Mouse (Mus musculus): ENCODE measurements around the gene Zc3hc1. TPM values are rescaled to one million over a fixed set of nuclear protein-coding genes. Genes with fewer than 3 reads are reported as not detected.
"Not testable (repeated sequence)": the region's sequence is repeated elsewhere in the genome, so short reads cannot be mapped to it uniquely, and the experiment has no call there.

Zc3hc1 gene
- polyA plus RNA-seq, 1 experiment = 17.1 TPM

DNA sequence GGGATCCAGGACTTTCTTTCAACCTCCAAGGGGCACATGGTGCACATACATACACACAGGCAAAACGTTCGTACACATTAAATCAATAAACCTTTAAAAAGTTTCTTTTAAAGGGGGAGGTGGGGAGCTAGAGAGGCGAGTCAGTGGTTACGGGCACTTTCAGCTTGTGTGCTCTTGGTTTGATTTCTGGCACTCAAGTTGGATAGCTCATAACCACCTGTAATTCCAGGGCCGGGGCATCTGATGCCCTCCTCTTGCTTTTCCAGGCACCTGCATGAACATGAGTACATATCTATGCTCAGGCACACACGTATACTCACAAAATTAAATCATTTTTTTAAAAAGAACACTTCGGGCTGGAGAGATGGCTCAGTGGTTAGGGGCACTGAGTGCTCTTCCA, 1.2 kb upstream of the Zc3hc1 start:
- TF ChIP-seq POLR2A (IDR thresholded peaks at IDR 0.05; ENCODE audit: borderline replicate concordance, control insufficient read depth, low read depth, low read length) (no peak), CTCF (IDR thresholded peaks at IDR 0.05; ENCODE audit: control insufficient read depth, insufficient read depth, low read length) (no peak)
- H3K4me3 ChIP-seq (replicated peaks; ENCODE audit: control insufficient read depth, low read depth, low read length) = no peak overlapping the region
- 89% methylated on average over 7 of the region's 7 CpGs for WGBS
- no peak overlapping the region for H3K27ac ChIP-seq (ENCODE audit: control insufficient read depth, insufficient read depth, low read depth, low read length, poor library complexity)
- no peaks in the 10 kb centered on the region; the same call in 1 of the 2 replicates for H3K4me1 ChIP-seq (ENCODE audit: control insufficient read depth, insufficient read depth, low read length)

- H3K4me3 ChIP-seq (replicated peaks; ENCODE audit: control insufficient read depth, low read depth, low read length) = peak overlapping the region; percentile 99
- H3K27ac ChIP-seq (ENCODE audit: control insufficient read depth, insufficient read depth, low read depth, low read length, poor library complexity); H3K4me1 ChIP-seq (ENCODE audit: control insufficient read depth, insufficient read depth, low read length): not testable (repeated sequence)
- 15% methylated on average over 4 of the region's 4 CpGs for WGBS
These were observed 557 bp downstream of the Zc3hc1 start for GRCm38 (mm10) chr6:30390271-30390670.

DNA sequence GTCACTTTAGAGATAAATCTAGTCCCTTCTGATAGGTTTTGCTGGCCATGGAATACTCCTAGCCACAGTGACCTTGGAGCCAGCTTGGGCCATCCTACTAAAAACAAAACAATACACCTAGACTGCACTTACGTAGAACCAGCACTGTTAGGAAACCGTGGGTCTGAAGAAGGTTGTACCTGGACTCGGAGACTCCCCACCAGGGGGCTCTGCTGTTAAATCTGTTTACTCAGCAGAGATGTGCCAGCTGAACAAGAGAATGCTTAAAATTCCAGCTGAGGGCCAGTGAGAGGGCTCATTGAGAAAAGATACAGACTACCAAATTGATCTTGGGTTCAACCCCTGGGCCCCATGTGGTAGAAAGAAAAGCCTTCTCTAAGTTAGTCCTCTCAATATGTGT, 9.7 kb downstream of the Zc3hc1 start:
- Histone ChIP-seq H3K27ac (ENCODE audit: control insufficient read depth, insufficient read depth, low read depth, low read length, poor library complexity) (no peak overlapping the region), H3K4me1 (ENCODE audit: control insufficient read depth, insufficient read depth, low read length) (no peaks in the 10 kb centered on the region), H3K4me3 (replicated peaks; ENCODE audit: control insufficient read depth, low read depth, low read length) (no peak overlapping the region)
- TF ChIP-seq CTCF (IDR thresholded peaks at IDR 0.05; ENCODE audit: control insufficient read depth, insufficient read depth, low read length) (no peak), POLR2A (IDR thresholded peaks at IDR 0.05; ENCODE audit: borderline replicate concordance, control insufficient read depth, low read depth, low read length) (no peak)
- WGBS = 74% methylated on average over 3 of the region's 3 CpGs

GRCm38 (mm10) chr6:30375791-30376190, 15.0 kb downstream of the Zc3hc1 start:
- Histone ChIP-seq H3K4me3 (replicated peaks; ENCODE audit: control insufficient read depth, low read depth, low read length) (no peak overlapping the region), H3K27ac (ENCODE audit: control insufficient read depth, insufficient read depth, low read depth, low read length, poor library complexity) (no peak overlapping the region), H3K4me1 (ENCODE audit: control insufficient read depth, insufficient read depth, low read length) (no peaks in the 10 kb centered on the region)
- 80% methylated on average over 1 of the region's 1 CpGs for WGBS
- TF ChIP-seq POLR2A (IDR thresholded peaks at IDR 0.05; ENCODE audit: borderline replicate concordance, control insufficient read depth, low read depth, low read length) = no peak
- TF ChIP-seq CTCF (IDR thresholded peaks at IDR 0.05; ENCODE audit: control insufficient read depth, insufficient read depth, low read length) = no peak

- WGBS = 93% methylated on average over 16 of the region's 16 CpGs
- Histone ChIP-seq H3K4me3 (replicated peaks; ENCODE audit: control insufficient read depth, low read depth, low read length) (no peak overlapping the region), H3K4me1 (ENCODE audit: control insufficient read depth, insufficient read depth, low read length) (no peaks in the 10 kb centered on the region), H3K27ac (ENCODE audit: control insufficient read depth, insufficient read depth, low read depth, low read length, poor library complexity) (no peak overlapping the region)
- TF ChIP-seq CTCF (IDR thresholded peaks at IDR 0.05; ENCODE audit: control insufficient read depth, insufficient read depth, low read length) (no peak), POLR2A (IDR thresholded peaks at IDR 0.05; ENCODE audit: borderline replicate concordance, control insufficient read depth, low read depth, low read length) (no peak)
These were observed 15.9 kb downstream of the Zc3hc1 start for GRCm38 (mm10) chr6:30374731-30375510.

DNA sequence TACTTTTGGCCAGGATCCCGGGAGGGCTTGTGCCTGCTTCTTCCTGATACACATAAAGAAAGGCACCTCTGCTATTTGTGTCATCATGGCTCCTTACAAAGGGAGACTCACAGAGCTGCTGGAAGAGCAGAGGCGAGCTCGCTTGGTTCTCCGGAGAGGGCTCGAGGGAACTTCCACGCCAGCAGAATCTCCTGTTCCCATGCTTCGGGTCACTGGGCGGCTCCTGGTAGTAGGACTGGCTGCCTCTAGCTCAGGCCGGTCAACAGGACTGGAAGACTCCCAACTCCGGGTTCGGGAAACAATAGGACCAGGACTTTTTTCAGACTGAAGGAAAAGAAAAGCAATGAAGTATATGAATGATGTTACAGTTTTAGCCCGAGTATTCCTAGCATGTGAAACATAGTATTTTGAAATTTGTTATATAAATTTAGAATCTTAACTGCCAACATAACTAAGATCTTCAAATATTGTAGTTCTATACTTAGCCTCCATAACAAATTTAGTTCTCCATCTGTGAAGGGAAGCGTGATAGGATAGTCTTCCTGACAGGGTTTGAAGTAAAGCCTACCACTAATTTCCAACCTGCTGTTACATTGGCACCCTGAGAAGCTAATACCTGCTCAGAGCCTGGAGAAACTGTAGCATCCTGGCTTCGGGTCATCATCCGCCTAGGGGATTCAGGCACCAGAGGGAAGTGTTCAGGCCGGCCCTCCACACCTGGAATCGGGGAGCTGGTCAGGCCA, 18.0 kb downstream of the Zc3hc1 start:
- WGBS = 88% methylated on average over 17 of the region's 17 CpGs
- H3K27ac ChIP-seq (ENCODE audit: control insufficient read depth, insufficient read depth, low read depth, low read length, poor library complexity) = no peak overlapping the region
- no peak overlapping the region for H3K4me3 ChIP-seq (replicated peaks; ENCODE audit: control insufficient read depth, low read depth, low read length)
- TF ChIP-seq POLR2A (IDR thresholded peaks at IDR 0.05; ENCODE audit: borderline replicate concordance, control insufficient read depth, low read depth, low read length) (no peak), CTCF (IDR thresholded peaks at IDR 0.05; ENCODE audit: control insufficient read depth, insufficient read depth, low read length) (no peak)
- H3K4me1 ChIP-seq (ENCODE audit: control insufficient read depth, insufficient read depth, low read length) = no peaks in the 10 kb centered on the region

GRCm38 (mm10) chr6:30369291-30369690, 21.5 kb downstream of the Zc3hc1 start:
- TF ChIP-seq CTCF (IDR thresholded peaks at IDR 0.05; ENCODE audit: control insufficient read depth, insufficient read depth, low read length) (no peak), POLR2A (IDR thresholded peaks at IDR 0.05; ENCODE audit: borderline replicate concordance, control insufficient read depth, low read depth, low read length) (no peak)
- H3K4me3 ChIP-seq (replicated peaks; ENCODE audit: control insufficient read depth, low read depth, low read length) = no peak overlapping the region
- no peaks in the 10 kb centered on the region for H3K4me1 ChIP-seq (ENCODE audit: control insufficient read depth, insufficient read depth, low read length)
- H3K27ac ChIP-seq (ENCODE audit: control insufficient read depth, insufficient read depth, low read depth, low read length, poor library complexity) = no peak overlapping the region
- 79% methylated on average over 3 of the region's 3 CpGs for WGBS

DNA sequence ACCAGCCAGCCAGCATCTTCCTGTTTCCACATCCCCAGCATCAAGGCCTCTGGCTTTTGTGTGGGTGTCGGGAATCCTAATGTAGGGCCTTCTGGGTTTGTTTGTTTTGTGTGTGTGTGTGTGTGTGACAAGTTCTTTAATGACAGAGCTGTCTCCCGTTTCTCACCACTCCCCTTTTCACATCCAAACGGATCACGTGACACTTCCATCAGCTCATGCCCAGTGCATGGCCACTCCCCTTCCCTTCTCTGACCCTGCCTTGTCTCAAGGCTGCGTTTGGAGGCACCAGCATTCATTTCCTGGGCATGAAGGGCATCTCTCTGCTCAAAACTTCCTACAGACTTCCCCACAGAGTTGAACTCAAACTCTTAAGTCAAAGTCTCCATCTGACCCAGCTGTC, 27.0 kb downstream of the Zc3hc1 start:
- 49% methylated on average over 5 of the region's 5 CpGs for WGBS
- TF ChIP-seq CTCF (IDR thresholded peaks at IDR 0.05; ENCODE audit: control insufficient read depth, insufficient read depth, low read length) = no peak
- TF ChIP-seq POLR2A (IDR thresholded peaks at IDR 0.05; ENCODE audit: borderline replicate concordance, control insufficient read depth, low read depth, low read length) = no peak

More for the DNA sequence above, 27.0 kb downstream of the Zc3hc1 start:
- Histone ChIP-seq H3K4me1 (ENCODE audit: control insufficient read depth, insufficient read depth, low read length) (peaks cover 3% of the 10 kb centered on the region; the same call in 1 of the 2 replicates), H3K4me3 (replicated peaks; ENCODE audit: control insufficient read depth, low read depth, low read length) (no peak overlapping the region), H3K27ac (ENCODE audit: control insufficient read depth, insufficient read depth, low read depth, low read length, poor library complexity) (no peak overlapping the region)
